Mouse (Mus musculus) lung, embryonic 15.5 days (tissue): Measurements from ENCODE around the gene Abhd2. TPM values are rescaled to one million over a fixed set of nuclear protein-coding genes. Genes with fewer than 3 reads are reported as not detected.

ENCODE experiments used
- ATAC-seq: fragments of 200-750 bp; cut with Nextera tagmentation; 2 replicates; pipeline ENCODE4 v1.8.0; 2017; ENCODE audit warnings: moderate number of reproducible peaks, borderline replicate concordance; ENCODE audit not compliant: low FRiP score, low TSS enrichment; ENCODE audit errors: extremely low read depth
- H3K27ac ChIP-seq: fragments of 300-500 bp; sonication (generic); 2 replicates; pipeline ENCODE4 v1.5.1; 2015; ENCODE audit warnings: moderate library complexity, mild to moderate bottlenecking, inconsistent platforms
- H3K27me3 ChIP-seq: fragments of 300-500 bp; sonication (generic); 2 replicates; pipeline ENCODE4 v1.6.1; 2015; ENCODE audit warnings: inconsistent platforms
- H3K36me3 ChIP-seq: fragments of 300-500 bp; sonication (generic); 2 replicates; pipeline ENCODE4 v1.6.1; 2015; ENCODE audit warnings: inconsistent platforms
- H3K4me1 ChIP-seq: fragments of 300-500 bp; sonication (generic); 2 replicates; pipeline ENCODE4 v1.6.1; 2015; ENCODE audit warnings: inconsistent platforms
- H3K4me2 ChIP-seq: fragments of 300-500 bp; sonication (generic); 2 replicates; pipeline ENCODE4 v1.6.1; 2015; ENCODE audit warnings: inconsistent platforms, mild to moderate bottlenecking, moderate library complexity
- H3K4me3 ChIP-seq: fragments of 300-500 bp; sonication (generic); 2 replicates; pipeline ENCODE4 v1.5.1; 2015; ENCODE audit warnings: mild to moderate bottlenecking, inconsistent platforms
- H3K9ac ChIP-seq: fragments of 300-500 bp; sonication (generic); 2 replicates; pipeline ENCODE4 v1.6.1; 2015; ENCODE audit warnings: inconsistent platforms
- H3K9me3 ChIP-seq: fragments of 300-500 bp; sonication (generic); 2 replicates; pipeline ENCODE4 v1.6.1; 2016; ENCODE audit warnings: inconsistent platforms
- WGBS: fragments of 180-500 bp; shearing (Covaris S2); methylation state at CpG from one replicate; pipeline ENCODE4 v1.1.7; 2015; 5-methylcytosine and 5-hydroxymethylcytosine counted together
- polyA plus RNA-seq: library from polyadenylated mRNA; unstranded; fragments of >200 nt; fragmentation: Nextera tagmentation; extraction: Ambion mirVana; gene quantifications from 2 replicates; pipeline ENCODE4 v1.2.1, GENCODE M21; 2015

Abhd2 gene
- polyA plus RNA-seq, 1 experiment from 2014 or later, result 17.1 TPM

- WGBS, result 67% methylated on average over 1 of the region's 1 CpGs
Observed at GRCm38 (mm10) chr7:79247408-79247807, 25.6 kb upstream of the Abhd2 start.

GRCm38 (mm10) chr7:79247881-79248389, 25.1 kb upstream of the Abhd2 start:
- no peak overlapping the region for H3K4me3 ChIP-seq
- no peak for ATAC-seq

More at GRCm38 (mm10) chr7:79247408-79247807, 25.6 kb upstream of the Abhd2 start:
- no peak overlapping the region for H3K4me3 ChIP-seq
- peaks cover 14% of the 10 kb centered on the region for H3K4me1 ChIP-seq
- H3K9ac ChIP-seq, result no peak overlapping the region
- H3K9me3 ChIP-seq, result no peaks in the 10 kb centered on the region
- H3K27ac ChIP-seq, result no peak overlapping the region
- ATAC-seq, result no peak
- no peaks in the 10 kb centered on the region for H3K36me3 ChIP-seq
- no peaks in the 10 kb centered on the region for H3K27me3 ChIP-seq
- no peak overlapping the region for H3K4me2 ChIP-seq

GRCm38 (mm10) chr7:79249581-79249980, 23.4 kb upstream of the Abhd2 start:
- H3K4me2 ChIP-seq, result no peak overlapping the region
- H3K4me3 ChIP-seq, result no peak overlapping the region
- ATAC-seq, result no peak
- no peaks in the 10 kb centered on the region for H3K27me3 ChIP-seq
- no peaks in the 10 kb centered on the region for H3K36me3 ChIP-seq
- H3K9me3 ChIP-seq, result no peaks in the 10 kb centered on the region
- no peak overlapping the region for H3K9ac ChIP-seq
- WGBS, result 80% methylated on average over 2 of the region's 2 CpGs
- peaks cover 14% of the 10 kb centered on the region for H3K4me1 ChIP-seq
- no peak overlapping the region for H3K27ac ChIP-seq

More at GRCm38 (mm10) chr7:79247881-79248389, 25.1 kb upstream of the Abhd2 start:
- Histone ChIP-seq H3K4me2 (no peak overlapping the region), H3K9me3 (no peaks in the 10 kb centered on the region), H3K27me3 (no peaks in the 10 kb centered on the region), H3K9ac (no peak overlapping the region), H3K27ac (no peak overlapping the region), H3K36me3 (no peaks in the 10 kb centered on the region), H3K4me1 (peaks cover 14% of the 10 kb centered on the region)
- WGBS, result 14% methylated on average over 7 of the region's 7 CpGs

GRCm38 (mm10) chr7:79254248-79254888, 18.6 kb upstream of the Abhd2 start:
- no peaks in the 10 kb centered on the region for H3K9me3 ChIP-seq
- WGBS, result 62% methylated on average over 3 of the region's 3 CpGs

GRCm38 (mm10) chr7:79255350-79255749, 17.6 kb upstream of the Abhd2 start:
- no peaks in the 10 kb centered on the region for H3K27me3 ChIP-seq
- no peak overlapping the region for H3K9ac ChIP-seq
- ATAC-seq, result no peak
- H3K4me1 ChIP-seq, result no peaks in the 10 kb centered on the region
- no peaks in the 10 kb centered on the region for H3K9me3 ChIP-seq
- no peak overlapping the region for H3K27ac ChIP-seq
- H3K4me2 ChIP-seq, result no peak overlapping the region
- WGBS, result 78% methylated on average over 7 of the region's 7 CpGs
- no peaks in the 10 kb centered on the region for H3K36me3 ChIP-seq
- H3K4me3 ChIP-seq, result no peak overlapping the region

More at GRCm38 (mm10) chr7:79254248-79254888, 18.6 kb upstream of the Abhd2 start:
- no peaks in the 10 kb centered on the region for H3K4me1 ChIP-seq
- no peak overlapping the region for H3K4me2 ChIP-seq
- no peak overlapping the region for H3K4me3 ChIP-seq
- no peaks in the 10 kb centered on the region for H3K36me3 ChIP-seq
- no peaks in the 10 kb centered on the region for H3K27me3 ChIP-seq
- ATAC-seq, result no peak
- H3K9ac ChIP-seq, result no peak overlapping the region
- H3K27ac ChIP-seq, result no peak overlapping the region

GRCm38 (mm10) chr7:79255752-79256151, 17.2 kb upstream of the Abhd2 start:
- Histone ChIP-seq H3K9ac (no peak overlapping the region), H3K36me3 (no peaks in the 10 kb centered on the region), H3K4me1 (no peaks in the 10 kb centered on the region), H3K4me2 (no peak overlapping the region), H3K9me3 (no peaks in the 10 kb centered on the region), H3K27me3 (no peaks in the 10 kb centered on the region), H3K27ac (no peak overlapping the region), H3K4me3 (no peak overlapping the region)
- WGBS, result 83% methylated on average over 10 of the region's 10 CpGs
- no peak for ATAC-seq

- Histone ChIP-seq H3K4me1 (no peaks in the 10 kb centered on the region), H3K4me2 (no peak overlapping the region), H3K9ac (no peak overlapping the region), H3K4me3 (no peak overlapping the region), H3K36me3 (no peaks in the 10 kb centered on the region), H3K27me3 (no peaks in the 10 kb centered on the region), H3K27ac (no peak overlapping the region), H3K9me3 (no peaks in the 10 kb centered on the region)
- WGBS, result 81% methylated on average over 4 of the region's 4 CpGs
- ATAC-seq, result no peak
Observed at GRCm38 (mm10) chr7:79256716-79257115, 16.3 kb upstream of the Abhd2 start.

GRCm38 (mm10) chr7:79258981-79259542, 13.9 kb upstream of the Abhd2 start:
- H3K9ac ChIP-seq, result no peak overlapping the region
- ATAC-seq, result no peak
- H3K27me3 ChIP-seq, result no peaks in the 10 kb centered on the region
- no peak overlapping the region for H3K4me3 ChIP-seq
- no peaks in the 10 kb centered on the region for H3K36me3 ChIP-seq
- H3K4me2 ChIP-seq, result no peak overlapping the region
- H3K9me3 ChIP-seq, result no peaks in the 10 kb centered on the region
- no peaks in the 10 kb centered on the region for H3K4me1 ChIP-seq
- H3K27ac ChIP-seq, result no peak overlapping the region
- WGBS, result 70% methylated on average over 10 of the region's 10 CpGs

- Histone ChIP-seq H3K4me3 (no peak overlapping the region), H3K9ac (no peak overlapping the region), H3K4me2 (no peak overlapping the region), H3K9me3 (no peaks in the 10 kb centered on the region), H3K27me3 (no peaks in the 10 kb centered on the region), H3K4me1 (no peaks in the 10 kb centered on the region), H3K27ac (peak overlapping the region; percentile 12; the same call in 1 of the 2 replicates), H3K36me3 (no peaks in the 10 kb centered on the region)
- peak; percentile 57; the same call in 1 of the 2 replicates for ATAC-seq
- WGBS, result 46% methylated on average over 8 of the region's 8 CpGs
Observed at GRCm38 (mm10) chr7:79262478-79262877, 10.5 kb upstream of the Abhd2 start.

GRCm38 (mm10) chr7:79263776-79264175, 9.2 kb upstream of the Abhd2 start:
- no peak for ATAC-seq
- Histone ChIP-seq H3K36me3 (no peaks in the 10 kb centered on the region), H3K9ac (no peak overlapping the region), H3K4me1 (no peaks in the 10 kb centered on the region), H3K9me3 (no peaks in the 10 kb centered on the region), H3K27me3 (no peaks in the 10 kb centered on the region), H3K4me3 (no peak overlapping the region), H3K27ac (no peak overlapping the region), H3K4me2 (no peak overlapping the region)
- WGBS, result 77% methylated on average over 3 of the region's 3 CpGs

- ATAC-seq, result no peak
- no peak overlapping the region for H3K27ac ChIP-seq
- no peaks in the 10 kb centered on the region for H3K9me3 ChIP-seq
- H3K27me3 ChIP-seq, result no peaks in the 10 kb centered on the region
- H3K4me3 ChIP-seq, result no peak overlapping the region
- H3K4me1 ChIP-seq, result no peaks in the 10 kb centered on the region
- no peak overlapping the region for H3K4me2 ChIP-seq
- WGBS, result 73% methylated on average over 4 of the region's 4 CpGs
- no peak overlapping the region for H3K9ac ChIP-seq
- H3K36me3 ChIP-seq, result no peaks in the 10 kb centered on the region
Observed at GRCm38 (mm10) chr7:79266228-79266627, 6.8 kb upstream of the Abhd2 start.

GRCm38 (mm10) chr7:79267690-79268388, 5.2 kb upstream of the Abhd2 start:
- Histone ChIP-seq H3K4me1 (no peaks in the 10 kb centered on the region), H3K27ac (no peak overlapping the region), H3K4me3 (no peak overlapping the region), H3K4me2 (no peak overlapping the region), H3K9ac (no peak overlapping the region), H3K36me3 (no peaks in the 10 kb centered on the region), H3K9me3 (no peaks in the 10 kb centered on the region), H3K27me3 (no peaks in the 10 kb centered on the region)
- no peak for ATAC-seq
- 35% methylated on average over 7 of the region's 7 CpGs for WGBS
